Mouse (Mus musculus) cortical plate, adult 2 months (tissue): ENCODE measurements at regions not wholly inside any gene's neighbourhood (a gene's known extent, or its start where the extent isn't known, plus 50 kb on each side); places are given as distances from the start of the nearest gene placed in this dataset.

ENCODE experiments used
- CTCF ChIP-seq: fragments of 200-500 bp; IDR thresholded peaks from 2 replicates; pipeline ENCODE4 v1.5.1; 2011; ENCODE audit warnings: mild to moderate bottlenecking, control low read depth, low read length; ENCODE audit not compliant: insufficient read depth; ENCODE audit errors: extremely low read depth
- POLR2A ChIP-seq: fragments of 200-500 bp; IDR thresholded peaks from 2 replicates; pipeline ENCODE4 v1.6.1; 2011; ENCODE audit warnings: mild to moderate bottlenecking, low read length, control low read depth; ENCODE audit not compliant: insufficient read depth; ENCODE audit errors: extremely low read depth

DNA sequence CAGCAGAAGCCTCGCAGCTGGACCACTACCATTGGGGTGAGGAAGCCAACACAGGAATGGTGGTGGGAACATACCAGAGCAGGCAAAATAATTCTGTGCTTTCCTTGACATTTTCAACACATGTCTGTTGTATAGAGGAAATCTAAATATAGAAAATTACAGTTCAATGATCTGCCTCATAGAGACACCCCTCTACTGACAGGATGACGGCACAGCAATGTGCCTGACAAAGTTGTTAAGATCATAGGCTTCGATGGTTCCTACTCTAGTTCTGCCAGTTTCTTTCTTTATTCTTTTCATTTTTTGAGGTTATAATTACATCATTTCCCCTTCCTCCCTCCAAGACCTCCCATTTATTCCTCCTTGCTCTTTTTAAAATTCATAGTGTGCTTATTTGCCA lies 101.4 kb upstream of the Ppp1r12a start:
- TF ChIP-seq CTCF (no peak), POLR2A (no peak)
